Mouse (Mus musculus): ENCODE measurements around the gene Slc5a10.

The Slc5a10 gene

DNA sequence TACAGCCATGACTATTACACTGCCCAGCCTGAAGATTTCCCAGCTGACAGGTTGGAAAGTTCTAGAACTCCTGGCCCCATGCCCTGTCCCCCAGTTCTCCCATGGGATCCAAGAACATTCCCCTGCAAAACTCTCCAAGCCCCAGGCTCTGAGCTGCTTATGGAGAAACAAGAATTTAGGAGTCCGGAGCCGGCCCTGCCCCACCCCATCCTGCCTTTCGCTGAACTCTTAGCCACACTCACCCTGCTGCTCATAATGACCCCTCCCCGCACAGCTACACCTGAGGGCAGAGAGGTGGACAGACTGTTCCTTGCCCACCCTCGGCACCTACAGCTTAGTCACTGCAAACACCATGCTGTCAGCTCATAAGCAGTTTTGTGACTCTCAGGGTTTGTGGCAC is 52.8 kb downstream of the Slc5a10 start:
- no peak for DNase-seq (ENCODE audit: low spot score)

DNA sequence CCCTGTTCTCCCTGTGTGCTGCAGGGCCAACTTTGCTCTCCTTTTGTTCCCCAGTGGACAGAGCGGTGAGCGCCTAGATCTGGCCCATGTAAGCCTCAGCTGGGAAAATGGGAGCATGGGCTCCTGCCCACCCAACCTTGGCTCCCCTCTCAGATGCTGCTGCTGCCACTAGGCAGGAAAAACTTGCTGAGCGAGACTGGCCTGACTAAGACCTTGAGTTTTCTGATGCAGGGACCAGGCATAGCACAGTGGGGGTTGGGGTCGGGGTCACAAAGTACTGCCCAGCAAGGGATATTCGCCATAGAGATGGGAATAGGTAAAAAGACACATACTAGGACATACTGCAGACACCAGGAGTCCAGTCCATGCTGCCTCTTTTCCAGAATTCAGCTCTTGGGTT is 53.4 kb downstream of the Slc5a10 start:
- no peak for DNase-seq (ENCODE audit: low spot score)

DNA sequence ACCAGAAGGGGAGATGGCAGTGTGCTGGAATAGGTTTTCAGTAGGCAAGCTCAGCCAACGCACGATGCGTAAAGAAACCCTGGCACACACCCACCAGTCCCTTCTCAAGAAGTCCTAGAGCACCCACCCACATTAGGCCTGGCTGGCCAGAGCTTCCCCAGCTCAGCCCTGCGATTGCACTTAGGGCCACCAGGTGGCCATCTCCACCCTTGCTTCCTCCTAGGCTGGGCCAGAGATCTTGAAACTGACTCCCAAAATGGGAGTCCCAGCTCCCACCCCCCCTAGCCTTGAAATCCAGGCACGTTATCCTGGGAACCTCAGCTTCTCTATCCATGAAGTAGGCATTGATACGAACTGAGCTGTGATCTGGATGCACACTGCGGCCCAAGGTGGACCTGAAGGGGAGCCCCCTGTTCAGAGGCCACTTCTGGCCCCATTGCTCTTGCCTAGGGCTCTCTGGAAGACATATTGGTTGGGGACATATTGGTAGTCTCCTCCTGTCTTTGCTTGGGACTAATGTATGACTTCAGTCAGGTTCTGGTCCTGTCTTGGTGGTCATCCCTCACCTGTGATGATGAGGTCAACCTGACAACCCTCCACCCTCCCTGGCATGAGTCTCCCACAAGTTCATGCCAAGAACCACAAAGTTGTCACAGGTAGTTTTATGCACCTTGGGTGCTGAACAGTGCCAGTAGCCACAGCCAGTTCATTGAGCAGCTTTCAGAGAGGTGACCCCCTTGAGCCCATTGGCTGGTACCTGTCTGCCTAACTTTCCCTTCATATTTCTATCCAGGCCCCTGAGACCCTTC is 54.4 kb downstream of the Slc5a10 start:
- DNase-seq (ENCODE audit: low spot score): no peak

DNA sequence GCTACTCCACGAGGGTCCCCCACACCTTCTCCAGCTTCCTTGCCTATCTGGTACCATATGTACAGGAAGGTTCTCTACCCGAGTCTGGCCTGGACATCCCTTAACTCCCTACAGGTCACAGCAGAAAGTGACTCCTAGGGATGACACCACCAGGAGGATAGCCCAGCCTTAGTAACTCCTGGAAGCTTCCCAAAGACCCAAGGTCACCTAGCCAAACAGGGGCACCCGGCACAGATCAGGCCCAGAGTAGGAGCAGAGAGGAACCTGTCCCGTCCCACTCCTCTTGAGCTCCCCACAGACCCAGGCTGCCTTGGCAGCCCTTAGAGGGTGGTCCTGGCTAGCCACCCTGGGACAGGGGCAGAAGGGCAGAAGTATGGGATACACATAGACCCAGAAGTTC is 55.2 kb downstream of the Slc5a10 start:
- no peak for DNase-seq (ENCODE audit: low spot score)

DNA sequence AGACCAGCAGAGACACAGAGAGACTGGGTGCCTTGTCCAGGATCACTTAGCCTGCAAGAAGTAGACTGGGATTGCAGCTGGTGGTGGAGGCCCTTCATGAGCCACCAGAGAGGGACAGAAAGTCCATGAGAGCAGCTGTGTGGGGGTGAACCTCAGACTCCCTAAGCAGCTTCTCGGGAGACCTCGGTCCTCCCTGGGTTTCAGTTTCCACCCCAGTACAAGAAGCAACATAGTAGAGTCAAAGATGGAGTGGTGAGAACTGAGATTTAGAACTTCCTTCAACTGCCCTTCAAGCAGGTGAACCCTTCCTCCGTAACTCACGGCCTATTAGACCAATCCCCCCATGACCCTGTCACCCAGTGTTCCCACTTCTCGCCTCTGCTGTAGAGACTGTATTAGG is 58.4 kb downstream of the Slc5a10 start:
- DNase-seq (ENCODE audit: low spot score): no peak

DNA sequence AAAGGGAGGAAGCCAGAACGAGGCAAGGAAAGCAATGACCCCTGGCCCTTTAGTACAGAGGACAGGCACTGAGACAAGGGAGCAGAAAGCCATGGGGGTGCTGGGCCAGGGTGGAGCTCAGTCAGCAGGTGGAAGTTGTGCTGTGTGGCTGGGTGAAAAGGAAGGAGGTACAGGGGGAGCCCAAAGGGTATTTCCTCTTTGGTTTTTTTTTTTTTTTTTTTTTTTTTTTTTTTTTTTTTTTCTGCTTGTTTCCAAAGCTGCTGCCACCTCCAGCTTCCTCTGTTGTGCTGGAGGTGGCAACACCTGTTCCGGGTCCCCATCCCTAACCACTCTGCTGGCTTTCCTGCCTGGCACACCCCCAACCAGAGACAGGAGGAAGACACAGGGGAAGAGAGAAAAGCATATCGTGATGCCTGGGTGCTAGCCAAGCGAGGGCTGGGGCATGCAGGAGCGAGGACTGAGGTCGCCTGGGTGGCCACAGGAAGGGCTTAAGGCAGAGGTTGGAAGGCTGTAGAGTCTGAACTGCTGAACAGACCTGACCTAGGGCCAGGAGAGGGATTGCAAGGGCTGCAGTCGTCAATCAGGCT is 59.7 kb downstream of the Slc5a10 start:
- DNase-seq (ENCODE audit: low spot score): no peak

DNA sequence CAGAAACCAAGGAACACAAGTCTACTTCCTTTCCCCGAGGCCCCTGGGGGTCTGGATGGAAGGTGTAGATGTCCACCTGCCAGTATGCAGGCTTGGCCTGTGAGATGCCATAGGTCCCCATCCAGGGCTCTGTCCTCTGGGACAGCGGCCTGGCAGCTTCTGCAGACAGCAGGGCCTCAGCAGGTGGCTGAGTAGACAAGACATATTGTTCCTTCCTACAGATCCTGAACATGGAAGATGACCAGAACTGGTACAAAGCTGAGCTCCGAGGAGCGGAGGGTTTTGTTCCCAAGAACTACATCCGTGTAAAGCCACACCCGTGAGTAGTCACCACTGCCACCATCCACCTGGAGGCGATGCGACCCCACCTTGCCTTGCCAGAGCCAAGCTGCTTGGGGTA is 60.6 kb downstream of the Slc5a10 start:
- DNase-seq (ENCODE audit: low spot score): no peak

DNA sequence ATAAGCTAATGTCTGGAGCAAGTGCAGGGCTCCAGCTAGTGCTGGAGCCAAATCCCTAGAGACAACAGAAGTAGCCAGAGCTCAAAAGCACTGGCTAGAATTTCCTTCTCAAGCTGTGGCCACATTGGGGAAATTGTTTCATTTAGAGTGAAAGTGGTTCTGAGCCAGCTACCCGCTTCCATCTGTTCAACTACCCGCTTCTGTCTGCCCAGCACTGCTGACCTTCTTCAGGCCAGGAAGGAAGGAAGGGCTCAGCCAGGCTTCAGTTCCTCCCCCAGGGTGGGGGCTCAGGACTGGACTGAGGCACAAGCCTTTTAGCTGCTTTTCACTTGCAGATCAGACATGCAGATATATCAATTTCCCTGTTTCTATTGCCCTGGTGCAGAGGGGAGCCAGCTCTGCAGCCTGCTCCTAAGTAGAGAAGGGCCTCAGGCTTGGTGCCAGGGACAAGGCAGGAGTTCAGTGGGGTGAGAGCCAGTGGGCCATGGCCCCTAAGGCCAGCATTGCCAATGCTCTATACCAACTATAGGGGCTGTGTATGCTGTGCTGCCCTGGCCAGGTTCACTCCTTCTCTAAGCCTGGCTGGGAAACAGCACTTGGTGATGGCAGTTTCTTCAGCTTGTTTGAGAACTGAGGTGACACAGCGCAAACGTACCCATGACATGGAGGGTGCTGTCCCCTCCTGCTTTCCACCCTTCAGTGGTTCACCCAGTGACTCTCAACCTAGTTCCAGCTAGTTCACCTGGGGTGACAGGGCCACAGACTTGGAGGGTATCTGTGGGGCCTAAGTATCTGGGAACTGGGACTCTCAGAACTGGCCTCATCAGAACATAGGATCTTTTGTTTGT is 61.4 kb downstream of the Slc5a10 start:
- no peak for DNase-seq (ENCODE audit: low spot score)

DNA sequence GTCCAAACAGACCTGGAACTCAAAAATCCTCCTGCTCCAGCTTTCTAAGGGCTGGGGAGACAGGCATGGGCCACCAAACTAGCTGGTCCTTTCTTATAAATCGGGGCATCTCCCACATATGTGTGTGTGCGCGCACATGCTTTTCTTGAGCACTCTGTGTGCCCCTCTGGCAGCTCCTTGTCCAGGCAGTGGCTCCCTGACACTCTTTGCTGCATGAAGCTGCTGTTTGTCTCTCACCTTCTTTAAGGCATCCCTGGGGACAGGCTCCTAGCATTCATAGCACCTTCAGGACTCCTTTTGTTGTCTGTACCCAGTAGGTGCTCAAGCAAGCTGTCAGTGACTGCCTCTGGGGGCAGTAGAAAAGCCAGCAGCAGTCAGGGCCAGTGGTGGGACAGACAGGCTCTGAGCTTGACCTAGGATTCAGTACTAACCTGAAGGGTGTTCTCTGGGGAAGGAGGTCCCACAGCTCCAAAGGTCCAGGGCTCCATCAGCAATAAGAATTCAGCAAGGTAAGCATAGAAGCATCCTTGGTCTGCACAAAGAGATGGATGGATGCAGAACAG is 62.2 kb downstream of the Slc5a10 start:
- no peak for DNase-seq (ENCODE audit: low spot score)

DNA sequence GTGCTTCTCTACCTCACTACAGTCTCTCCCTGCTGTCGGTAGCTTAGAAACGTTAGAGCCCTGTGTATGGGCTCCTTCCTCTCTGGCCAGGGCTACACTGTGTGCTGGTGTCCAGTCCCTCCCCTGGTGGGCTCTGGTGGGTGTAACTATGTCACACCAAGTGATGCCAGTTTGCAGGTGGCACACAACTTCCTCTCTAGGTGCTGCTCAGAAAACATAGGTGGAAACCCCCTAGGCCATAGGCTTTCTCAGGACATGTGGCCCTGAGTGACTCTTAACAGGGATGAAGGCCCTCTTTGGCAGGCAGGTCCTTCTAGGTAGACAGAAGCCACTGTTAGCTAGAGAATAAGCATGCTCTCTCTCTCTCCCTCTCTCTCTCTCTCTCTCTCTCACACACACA is 63.2 kb downstream of the Slc5a10 start:
- DNase-seq (ENCODE audit: low spot score): no peak

DNA sequence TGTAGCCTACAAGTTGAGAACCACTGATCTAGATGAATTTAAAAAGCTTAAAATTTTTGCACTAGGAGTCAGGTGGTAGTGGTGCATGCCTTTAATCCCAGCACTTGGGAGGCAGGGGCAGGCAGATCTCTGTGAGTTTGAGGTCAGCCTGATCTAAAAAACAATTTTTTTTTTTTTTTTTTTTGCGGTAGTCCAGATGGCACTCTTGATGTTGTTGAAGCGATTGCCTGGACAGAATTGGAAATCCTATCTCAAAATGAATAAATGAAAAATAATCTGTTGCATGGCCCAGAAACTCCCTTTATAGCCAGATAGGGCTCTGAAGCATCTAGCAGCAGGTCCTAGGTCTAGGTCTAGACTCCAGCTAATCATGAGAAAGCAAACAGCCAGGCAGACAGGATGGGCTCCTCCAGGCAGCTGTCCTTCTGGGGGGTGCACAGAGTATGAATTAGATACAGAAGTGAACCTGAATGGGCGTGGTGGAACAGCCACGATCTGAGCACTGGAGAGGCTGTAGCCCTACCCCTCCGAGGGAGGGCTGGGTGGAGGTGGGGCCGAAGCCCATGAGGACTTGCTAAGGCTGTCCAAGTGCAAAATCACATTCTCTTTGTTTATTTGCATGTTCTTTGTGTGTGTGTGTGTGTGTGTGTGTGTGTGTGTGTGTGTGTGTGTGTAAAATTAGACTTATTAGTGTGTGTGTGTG is 64.3 kb downstream of the Slc5a10 start:
- no peak for DNase-seq (ENCODE audit: low spot score)

DNA sequence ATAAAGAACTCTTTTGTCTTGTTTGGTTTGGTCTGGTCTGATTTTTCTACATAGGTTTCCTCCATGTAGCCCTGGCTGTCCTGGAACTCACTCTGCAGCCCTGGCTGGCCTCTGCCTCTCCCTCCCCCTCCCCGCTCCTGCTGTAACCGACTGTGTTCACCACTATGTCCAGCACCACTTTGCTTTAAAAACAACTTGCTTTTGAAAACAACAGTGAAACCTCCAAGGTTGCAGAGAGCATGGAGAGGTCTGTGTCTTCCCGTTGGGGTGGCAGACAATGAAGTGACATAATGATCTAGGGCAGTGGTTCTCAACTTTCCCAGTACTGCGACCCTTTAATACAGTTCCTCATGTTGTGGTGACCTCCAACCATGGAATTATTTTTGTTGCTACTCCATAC is 65.0 kb downstream of the Slc5a10 start:
- no peak for DNase-seq (ENCODE audit: low spot score)

DNA sequence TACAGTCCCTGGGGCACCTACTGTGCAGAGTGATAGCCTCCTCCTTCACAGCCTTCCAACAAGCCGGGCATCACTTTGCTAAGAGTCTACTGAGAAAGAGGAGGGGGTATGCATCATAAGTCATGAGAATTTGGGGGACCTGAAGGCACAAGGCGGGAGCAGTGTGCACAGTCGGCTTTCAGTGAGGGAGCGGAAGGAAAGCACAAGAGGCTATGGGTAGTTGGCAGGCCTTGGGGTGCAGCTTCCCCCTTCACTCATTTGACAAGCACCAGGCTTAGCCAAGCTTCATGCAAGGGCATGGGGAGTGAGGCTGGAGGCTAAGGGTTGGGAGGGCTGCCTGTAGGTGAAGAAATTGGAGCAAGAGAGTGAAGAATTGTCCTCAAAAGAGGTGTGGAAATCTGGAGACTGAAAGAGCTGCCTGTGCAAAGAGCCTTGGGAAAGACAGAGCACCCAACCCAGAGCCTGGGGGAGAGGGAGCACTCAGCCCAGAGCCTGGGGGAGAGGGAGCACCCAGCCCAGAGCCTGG is 65.8 kb downstream of the Slc5a10 start:
- no peak for DNase-seq (ENCODE audit: low spot score)

DNA sequence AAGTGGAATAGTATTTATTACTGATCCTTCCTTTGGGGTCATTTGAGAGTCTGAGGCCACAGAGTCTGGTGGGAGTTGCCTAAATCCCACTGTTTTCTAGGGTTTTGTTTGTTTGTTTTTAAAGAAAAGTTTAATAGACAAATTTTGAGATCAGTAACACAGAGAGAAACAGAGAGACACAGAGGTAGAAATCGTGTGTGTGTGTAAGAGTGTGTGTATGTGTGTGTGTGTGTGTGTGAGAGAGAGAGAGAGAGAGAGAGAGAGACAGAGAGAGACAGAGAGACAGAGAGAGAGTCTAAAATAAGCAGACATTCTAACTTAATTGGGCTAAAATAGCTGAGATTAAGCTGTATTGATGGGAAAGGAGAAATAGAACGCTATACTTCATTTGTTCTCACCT is 67.1 kb downstream of the Slc5a10 start:
- DNase-seq (ENCODE audit: low spot score): no peak

DNA sequence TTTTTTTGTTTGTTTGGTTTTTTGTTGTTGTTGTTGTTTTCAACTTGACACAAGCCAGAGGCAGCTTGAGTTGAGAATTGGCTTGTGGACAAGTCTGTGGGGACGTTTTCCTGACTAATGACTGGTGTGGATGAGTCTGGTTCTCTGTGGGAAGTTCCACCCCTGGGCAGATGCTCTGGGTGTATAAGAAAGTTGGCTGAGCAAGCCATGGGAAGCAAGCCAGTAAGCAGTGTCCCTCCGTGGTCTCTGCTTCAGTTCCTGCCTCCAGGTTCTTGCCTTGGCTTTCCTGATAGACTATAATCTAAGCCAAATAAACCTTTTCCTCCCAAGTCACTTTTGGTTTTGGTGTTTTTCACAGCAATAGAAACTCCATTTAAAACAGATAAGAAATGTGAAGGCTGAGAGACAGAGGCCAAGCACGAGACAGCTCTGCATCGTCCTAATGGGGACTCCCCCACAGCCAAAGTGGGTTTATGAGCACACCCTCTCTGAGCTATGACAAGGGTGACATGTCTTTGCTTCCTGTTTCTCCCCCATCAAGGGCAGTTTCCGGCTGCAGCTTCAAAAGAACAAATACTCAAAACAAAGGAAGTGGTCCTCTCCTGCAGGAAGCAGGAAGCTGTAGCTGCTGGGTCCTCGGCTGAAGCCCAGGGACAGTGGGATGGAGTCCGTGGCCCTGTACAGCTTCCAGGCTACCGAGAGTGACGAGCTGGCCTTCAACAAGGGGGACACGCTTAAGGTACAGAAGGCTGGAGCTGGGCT is 67.8 kb downstream of the Slc5a10 start, which contains the start of gene Grap:
Gene Grap, plus strand, starts transcription at position 580 of the 762 bp plus-strand sequence.
- DNase-seq (ENCODE audit: low spot score): no peak

DNA sequence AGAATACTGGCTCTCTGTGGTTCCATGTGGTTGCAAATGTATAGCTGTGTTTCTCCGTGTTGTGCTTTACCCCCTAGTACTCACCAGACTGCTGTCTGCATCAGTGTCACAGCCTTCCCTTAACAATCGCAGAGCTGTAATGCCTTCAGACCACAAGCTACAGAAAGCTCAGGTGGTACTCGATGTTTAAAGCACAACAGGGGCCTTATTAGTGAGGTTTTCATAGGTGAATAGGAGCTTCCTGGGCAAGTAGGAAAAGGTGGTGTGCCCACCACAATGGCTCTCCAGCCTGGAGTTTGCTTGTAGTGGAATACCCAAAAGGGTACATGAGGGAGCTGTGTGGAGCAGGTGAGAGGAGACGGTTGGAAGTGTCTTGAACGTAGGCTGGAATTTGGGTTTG is 68.4 kb downstream of the Slc5a10 start:
- no peak for DNase-seq (ENCODE audit: low spot score)

DNA sequence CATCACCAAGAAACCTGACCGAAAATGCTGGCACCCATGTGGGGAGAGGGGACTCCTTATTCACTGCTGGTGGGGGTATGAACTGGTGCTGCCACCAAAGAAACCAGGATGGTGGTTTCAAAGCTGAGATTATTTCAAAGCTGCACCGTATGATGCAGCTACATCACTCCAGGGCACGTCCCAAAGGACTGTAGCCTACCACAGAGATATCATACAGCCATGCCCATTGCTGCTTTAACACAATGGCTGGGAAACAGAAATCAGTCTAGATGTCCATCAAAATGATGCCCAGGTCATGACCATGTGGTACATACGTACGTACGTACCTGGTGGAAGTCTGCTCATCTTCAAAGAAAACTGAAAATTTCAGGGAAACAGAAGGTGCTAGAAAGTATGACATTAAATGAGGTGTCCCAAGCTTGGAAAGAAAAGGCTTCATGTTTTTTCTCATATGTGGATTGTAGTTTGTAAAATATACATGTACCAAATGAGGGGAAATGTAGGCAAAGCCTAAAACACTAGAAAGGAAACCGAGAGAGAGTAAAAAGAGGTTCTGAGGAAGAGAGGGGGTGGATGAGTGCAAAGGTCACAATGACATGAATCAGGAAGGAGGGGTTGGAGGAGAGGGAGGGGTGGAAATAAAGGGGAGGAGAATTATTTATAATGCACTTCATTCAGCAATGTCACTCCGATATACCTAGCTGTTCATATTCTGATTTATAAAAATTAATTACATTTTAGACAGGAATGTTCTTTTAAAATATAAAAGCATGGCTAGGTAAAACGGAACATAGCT is 70.0 kb downstream of the Slc5a10 start:
- no peak for DNase-seq (ENCODE audit: low spot score)

DNA sequence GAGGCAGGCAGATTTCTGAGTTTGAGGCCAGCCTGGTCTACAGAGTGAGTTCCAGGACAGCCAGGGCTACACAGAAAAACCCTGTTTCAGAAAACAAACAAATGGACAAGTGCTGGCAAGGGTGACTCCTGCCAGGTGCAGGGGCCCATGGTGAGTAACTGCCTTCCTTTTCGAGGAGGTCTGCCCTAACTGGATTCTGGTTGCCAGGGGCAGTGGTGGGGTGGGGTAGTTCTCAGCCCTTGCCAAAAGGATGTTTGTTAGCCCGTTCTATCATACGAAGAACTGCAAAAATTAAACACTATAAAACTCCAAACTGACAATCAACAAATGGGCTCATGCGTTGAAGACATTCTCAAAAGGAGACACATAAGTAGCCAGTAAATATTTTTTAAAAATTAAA is 71.0 kb downstream of the Slc5a10 start:
- DNase-seq (ENCODE audit: low spot score): no peak

DNA sequence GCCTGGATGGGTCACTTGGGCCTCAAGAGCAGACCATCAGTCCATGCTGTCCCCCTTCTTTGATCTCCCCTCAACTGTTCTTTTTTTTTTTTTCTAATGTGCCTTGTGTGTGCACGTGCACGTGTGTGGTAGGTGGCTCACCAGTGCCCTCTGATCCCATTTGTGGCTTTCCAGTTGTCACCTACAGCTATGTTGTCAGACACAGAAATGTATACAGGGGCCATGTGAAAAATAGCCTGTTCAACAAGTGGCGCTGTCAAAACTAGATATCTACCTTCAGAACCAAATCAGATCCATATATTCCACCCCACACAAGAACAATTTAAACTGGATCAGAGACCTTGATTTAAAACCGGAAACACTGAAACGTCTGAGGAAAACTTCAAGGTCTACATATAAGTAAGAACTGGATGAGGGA is 71.5 kb downstream of the Slc5a10 start:
- no peak for DNase-seq (ENCODE audit: low spot score)

DNA sequence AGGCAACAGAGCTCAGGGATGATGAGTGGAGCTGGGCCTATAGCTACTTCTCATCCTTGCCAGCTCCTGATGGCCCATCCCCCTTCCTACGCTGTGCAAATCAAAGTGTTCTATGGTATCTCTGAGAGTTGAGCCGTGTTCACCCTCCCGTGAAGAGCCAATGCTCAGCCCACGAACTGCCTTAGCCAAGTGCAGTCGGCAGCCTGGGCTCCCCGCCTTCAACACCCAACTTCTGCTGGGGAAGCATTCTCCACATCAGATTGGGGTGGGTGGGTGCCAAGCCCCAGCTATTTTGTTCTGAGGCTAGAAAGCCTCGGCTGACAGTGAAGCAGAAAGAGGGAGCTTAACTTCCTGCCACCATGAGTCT is 71.9 kb downstream of the Slc5a10 start:
- DNase-seq (ENCODE audit: low spot score): no peak
